ENCODE assay signal across 8 mouse cellular contexts in the genomic region with DNA sequence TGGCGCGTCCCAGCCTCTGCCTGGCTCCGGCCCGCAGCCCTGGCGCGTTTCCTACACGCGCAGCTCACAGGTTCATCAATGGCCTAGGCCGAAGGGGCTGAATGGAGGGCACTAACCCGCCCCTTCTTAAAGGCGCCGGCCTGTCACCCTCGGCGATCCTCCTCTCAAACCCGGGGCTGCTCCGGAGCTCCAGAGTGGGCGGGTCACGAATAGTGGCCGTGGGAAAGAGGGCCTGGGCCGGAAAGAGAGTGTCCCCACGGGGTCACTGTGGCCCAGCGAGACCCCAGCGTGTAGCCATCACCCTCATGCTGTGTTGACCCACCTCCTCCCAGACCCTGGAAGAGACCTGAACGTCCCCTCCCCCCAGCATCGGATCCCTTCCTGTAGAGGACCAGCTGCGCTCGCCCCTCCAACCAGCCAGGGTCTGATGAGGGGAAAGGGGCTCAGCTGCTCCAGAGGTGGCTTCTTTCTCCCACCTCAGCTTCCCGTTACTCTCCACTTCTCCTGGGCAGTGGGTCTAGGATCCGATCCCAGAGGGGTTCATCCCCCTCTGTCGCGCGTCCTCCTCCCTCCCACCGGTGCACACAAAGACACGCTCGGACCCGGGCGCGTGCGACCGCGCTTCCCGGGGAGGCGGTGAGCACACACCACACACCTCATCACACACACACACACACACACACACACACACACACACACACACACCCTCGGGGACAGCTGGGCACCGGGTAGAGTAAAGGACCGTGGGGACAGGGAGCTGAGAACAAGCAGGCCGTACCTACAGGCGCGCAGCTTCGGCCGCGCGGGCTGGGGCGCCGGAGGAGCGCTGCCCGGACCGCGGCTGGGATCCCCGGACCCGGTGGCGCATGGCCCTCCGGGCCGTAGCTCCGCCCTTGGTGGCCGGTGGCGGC. TPM values are rescaled to one million over a fixed set of nuclear protein-coding genes. Genes with fewer than 3 reads are reported as not detected.
DNase-seq lines count a peak whose midpoint lies in the region; ATAC-seq and TF ChIP-seq lines count a peak whose summit lies in the region.

No protein-coding gene starts in this region.

- peaks cover 55% of the 10 kb centered on the region for H3K27me3 ChIP-seq in E14TG2a.4 (ENCODE audit: insufficient read depth, low read length)
- peaks cover 14% of the 10 kb centered on the region for H3K27me3 ChIP-seq in heart, embryonic 16.5 days (ENCODE audit: control insufficient read depth, insufficient read depth, low read length)
- no peaks in the 10 kb centered on the region for H3K27me3 ChIP-seq in midbrain, postnatal 0 days (ENCODE audit: insufficient read depth, low read length)

- WGBS in heart, embryonic 16.5 days = 1% methylated on average over 66 of the region's 67 CpGs
- WGBS in midbrain, postnatal 0 days = under 1% methylated on average over 52 of the region's 67 CpGs

- peak; percentile 18; the same call in 1 of the 2 replicates for ATAC-seq in heart, embryonic 16.5 days (replicated peaks; ENCODE audit: extremely low read depth, insufficient read depth, low FRiP score)
- peak; percentile 47 for ATAC-seq in midbrain, postnatal 0 days (ENCODE audit: low FRiP score)

- H3K4me1 ChIP-seq in E14TG2a.4 (replicated peaks; ENCODE audit: low read depth, low read length) = peaks cover 55% of the 10 kb centered on the region
- H3K4me1 ChIP-seq in heart, embryonic 16.5 days (ENCODE audit: control insufficient read depth, insufficient read depth, low read length) = peaks cover 9% of the 10 kb centered on the region
- H3K4me1 ChIP-seq in midbrain, postnatal 0 days (ENCODE audit: insufficient read depth, low read length) = peaks cover 3% of the 10 kb centered on the region; the same call in 1 of the 2 replicates

- intact Hi-C loops in left cerebral cortex, postnatal 36 days (cut with DNase I) = no loop called here

- peak overlapping the region; percentile 77 for H3K9ac ChIP-seq in heart, embryonic 16.5 days (ENCODE audit: low read length)
- peak overlapping the region; percentile 93 for H3K9ac ChIP-seq in midbrain, postnatal 0 days (replicated peaks; ENCODE audit: low read length, poor library complexity, severe bottlenecking)

- H3K36me3 ChIP-seq in E14TG2a.4 (ENCODE audit: insufficient read depth, low read length) = no peaks in the 10 kb centered on the region
- no peaks in the 10 kb centered on the region for H3K36me3 ChIP-seq in heart, embryonic 16.5 days (ENCODE audit: control insufficient read depth, insufficient read depth)
- H3K36me3 ChIP-seq in midbrain, postnatal 0 days (ENCODE audit: insufficient read depth, low read length) = no peaks in the 10 kb centered on the region

- peak; percentile 26 to 27 for DNase-seq in heart, adult 18-20 months
- no peak for DNase-seq in heart, adult 8-10 months (ENCODE audit: low spot score)
- peak; percentile 20 for DNase-seq in cerebellum, postnatal 36 days
- DNase-seq in left cerebral cortex, postnatal 36 days (ENCODE audit: low spot score in 2 of 2) = peak; percentile 10 to 28
- DNase-seq in midbrain, postnatal 0 days (ENCODE audit: low spot score) = peak; percentile 43
- no peak for DNase-seq in gastrocnemius, postnatal 25 days

- no peak overlapping the region for H3K27ac ChIP-seq in heart, embryonic 16.5 days (ENCODE audit: low read length)
- H3K27ac ChIP-seq in midbrain, postnatal 0 days (ENCODE audit: low read depth, low read length) = peak overlapping the region; percentile 89

- H3K4me3 ChIP-seq in E14TG2a.4 (replicated peaks; ENCODE audit: low read length) = peak overlapping the region; percentile 92
- peak overlapping the region; percentile 83 for H3K4me3 ChIP-seq in heart, embryonic 16.5 days (ENCODE audit: low read length)
- peak overlapping the region; percentile 84 for H3K4me3 ChIP-seq in midbrain, postnatal 0 days (ENCODE audit: low read depth, low read length)

- H3K9me3 ChIP-seq in E14TG2a.4 (ENCODE audit: low read length) = no peaks in the 10 kb centered on the region
- no peaks in the 10 kb centered on the region for H3K9me3 ChIP-seq in heart, embryonic 16.5 days (replicated peaks; ENCODE audit: control insufficient read depth, low read length)
- H3K9me3 ChIP-seq in midbrain, postnatal 0 days (ENCODE audit: low read length) = no peaks in the 10 kb centered on the region

- TF ChIP-seq CTCF in E14TG2a.4 (conservative IDR thresholded peaks at IDR 0.05; ENCODE audit: low read length) = no peak
- no peak for TF ChIP-seq CTCF in midbrain, postnatal 0 days (IDR thresholded peaks at IDR 0.05)

- peak overlapping the region; percentile 99 for H3K4me2 ChIP-seq in heart, embryonic 16.5 days (ENCODE audit: low read depth, low read length)
- H3K4me2 ChIP-seq in midbrain, postnatal 0 days (ENCODE audit: low read depth, low read length, poor library complexity, severe bottlenecking) = peak overlapping the region; percentile 81

RNA-seq across cellular contexts. Expression of a gene that starts 2.2 kb away (rescaled TPM):
- 1 to 10 TPM; 1.0 to 2.0 TPM for total RNA-seq in heart, adult 18-20 months (2021)
- under 1 TPM; 0.24 to 0.82 (median 0.53) TPM for total RNA-seq in heart, adult 8-10 months (2022)
- 1.7 TPM in 2 replicates for polyA plus RNA-seq in heart, embryonic 16.5 days (2015; fragmentation: Nextera tagmentation; extraction: Ambion mirVana)
- total RNA-seq in left cerebral cortex, postnatal 36 days (2021) = 1 to 10 TPM; 8.0 to 9.7 TPM
- 51.2 and 58.0 TPM in 2 replicates for total RNA-seq in midbrain, postnatal 0 days (2014; rRNA removed)
- 20.9 and 21.6 TPM in 2 replicates for polyA plus RNA-seq in midbrain, postnatal 0 days (2015; fragmentation: Nextera tagmentation; extraction: Ambion mirVana)
- 1 to 10 TPM; 2.8 to 6.1 TPM for total RNA-seq in gastrocnemius, postnatal 25 days (2021)

RNA-seq across cellular contexts. Expression of a gene that starts 45.3 kb away (rescaled TPM):
- total RNA-seq in heart, adult 18-20 months (2021) = 10 to 100 TPM; 13.8 to 24.2 TPM
- 10 to 100 TPM; 14.8 to 21.1 (median 19.0) TPM for total RNA-seq in heart, adult 8-10 months (2022)
- 34.4 and 37.7 TPM in 2 replicates for polyA plus RNA-seq in heart, embryonic 16.5 days (2015; fragmentation: Nextera tagmentation; extraction: Ambion mirVana)
- 10 to 100 TPM; 28.3 to 39.2 TPM for total RNA-seq in left cerebral cortex, postnatal 36 days (2021)
- 7.9 and 24.0 TPM in 2 replicates for total RNA-seq in midbrain, postnatal 0 days (2014; rRNA removed)
- 64.9 and 68.9 TPM in 2 replicates for polyA plus RNA-seq in midbrain, postnatal 0 days (2015; fragmentation: Nextera tagmentation; extraction: Ambion mirVana)
- 10 to 100 TPM; 19.5 to 21.6 TPM for total RNA-seq in gastrocnemius, postnatal 25 days (2021)

Comparison
In these comparisons a context has a peak if more than half of its experiments do, and no peak if none do; other contexts are left out.
1. DNase-seq: peak in heart, adult 18-20 months (2 of 2), cerebellum, postnatal 36 days (2 of 2), left cerebral cortex, postnatal 36 days (2 of 2) and midbrain, postnatal 0 days (single experiment); none in heart, adult 8-10 months (single experiment) and gastrocnemius, postnatal 25 days (single experiment).
2. Peak in every context shown above with its lines, with median percentiles within 50 percentile points of each other: H3K4me3 ChIP-seq.